ENCODE assay signal across 9 mouse cellular contexts in genomic region chr11:108961651-108962065, GRCm38 (mm10). TPM values are rescaled to one million over a fixed set of nuclear protein-coding genes. Genes with fewer than 3 reads are reported as not detected.
DNase-seq lines count a peak whose midpoint lies in the region; ATAC-seq lines count a peak whose summit lies in the region.
"Had no signal": no experiment of that assay in that cellular context is flagged by ENCODE, and none has a peak within 500 bp of the region (broad histone marks: within the 10 kb centered on the region; RNA-seq: fewer than 3 reads in every experiment).

No protein-coding gene starts in this region.

- ATAC-seq in heart, embryonic 11.5 days (replicated peaks; ENCODE audit: insufficient number of reproducible peaks, low FRiP score, low TSS enrichment) = no peak
- ATAC-seq in intestine, embryonic 15.5 days = no peak
- ATAC-seq in midbrain, embryonic 14.5 days (ENCODE audit: low FRiP score, low TSS enrichment) = no peak; the same call in 1 of the 2 replicates
- no peak for ATAC-seq in cerebellum, adult (ENCODE audit: insufficient number of reproducible peaks, low FRiP score, low TSS enrichment)

- H3K9me3 ChIP-seq in heart, embryonic 11.5 days (replicated peaks; ENCODE audit: control insufficient read depth, low read length) = no peaks in the 10 kb centered on the region
- no peaks in the 10 kb centered on the region for H3K9me3 ChIP-seq in embryonic facial prominence, embryonic 10.5 days
- H3K9me3 ChIP-seq in intestine, embryonic 15.5 days = no peaks in the 10 kb centered on the region
- no peaks in the 10 kb centered on the region for H3K9me3 ChIP-seq in midbrain, embryonic 14.5 days (ENCODE audit: control insufficient read depth, low read length)

- peaks cover 6% of the 10 kb centered on the region for H3K4me1 ChIP-seq in heart, embryonic 11.5 days (ENCODE audit: control insufficient read depth, insufficient read depth, low read length)
- peaks cover 24% of the 10 kb centered on the region for H3K4me1 ChIP-seq in embryonic facial prominence, embryonic 10.5 days
- H3K4me1 ChIP-seq in intestine, embryonic 15.5 days (replicated peaks) = peaks cover 8% of the 10 kb centered on the region; the same call in 1 of the 2 replicates
- peaks cover 10% of the 10 kb centered on the region; the same call in 1 of the 2 replicates for H3K4me1 ChIP-seq in midbrain, embryonic 14.5 days (ENCODE audit: control insufficient read depth, insufficient read depth, low read length)

- H3K4me3 ChIP-seq in heart, embryonic 11.5 days (ENCODE audit: low read depth, low read length) = no peak overlapping the region
- peak overlapping the region; percentile 33 for H3K4me3 ChIP-seq in embryonic facial prominence, embryonic 10.5 days
- H3K4me3 ChIP-seq in intestine, embryonic 15.5 days (replicated peaks) = no peak overlapping the region
- H3K4me3 ChIP-seq in midbrain, embryonic 14.5 days (replicated peaks; ENCODE audit: low read depth, low read length) = no peak overlapping the region

- peak overlapping the region; percentile 48 for H3K4me2 ChIP-seq in heart, embryonic 11.5 days
- H3K4me2 ChIP-seq in intestine, embryonic 15.5 days (replicated peaks) = 0 out of 2 replicates have a peak overlapping the region, but pooled peaks have one; percentile 11
- H3K4me2 ChIP-seq in midbrain, embryonic 14.5 days (ENCODE audit: low read length) = peak overlapping the region; percentile 32

- DNase-seq in heart, postnatal 10 days = no peak
- peak; percentile 43 for DNase-seq in embryonic facial prominence, embryonic 10.5 days (ENCODE audit: low spot score)
- DNase-seq in midbrain, embryonic 14.5 days = peak; percentile 64
- no peak for DNase-seq in right cerebral cortex, postnatal 14 days
- no peak for DNase-seq in adrenal gland, adult 8-10 months
- DNase-seq: B cell, adult 2 months had no signal

- H3K27me3 ChIP-seq in heart, embryonic 11.5 days (ENCODE audit: control insufficient read depth, insufficient read depth, low read length) = no peaks in the 10 kb centered on the region; the same call in 1 of the 2 replicates
- no peaks in the 10 kb centered on the region for H3K27me3 ChIP-seq in embryonic facial prominence, embryonic 10.5 days (replicated peaks; ENCODE audit: low read depth, poor library complexity, severe bottlenecking)
- H3K27me3 ChIP-seq in intestine, embryonic 15.5 days (replicated peaks) = no peaks in the 10 kb centered on the region
- H3K27me3 ChIP-seq in midbrain, embryonic 14.5 days (ENCODE audit: control insufficient read depth, insufficient read depth, low read length) = no peaks in the 10 kb centered on the region

- H3K9ac ChIP-seq in heart, embryonic 11.5 days (ENCODE audit: low read depth, low read length) = 0 out of 2 replicates have a peak overlapping the region, but pooled peaks have one; percentile 34
- no peak overlapping the region for H3K9ac ChIP-seq in intestine, embryonic 15.5 days
- H3K9ac ChIP-seq in midbrain, embryonic 14.5 days (replicated peaks; ENCODE audit: low read length) = no peak overlapping the region

- H3K36me3 ChIP-seq in heart, embryonic 11.5 days (ENCODE audit: control insufficient read depth, insufficient read depth, low read length) = no peaks in the 10 kb centered on the region
- no peaks in the 10 kb centered on the region for H3K36me3 ChIP-seq in embryonic facial prominence, embryonic 10.5 days (replicated peaks)
- no peaks in the 10 kb centered on the region for H3K36me3 ChIP-seq in intestine, embryonic 15.5 days
- H3K36me3 ChIP-seq in midbrain, embryonic 14.5 days (ENCODE audit: control insufficient read depth, insufficient read depth, low read length) = no peaks in the 10 kb centered on the region

- H3K27ac ChIP-seq in heart, embryonic 11.5 days (ENCODE audit: low read depth, low read length) = no peak overlapping the region
- peak overlapping the region; percentile 63; the same call in 1 of the 2 replicates for H3K27ac ChIP-seq in embryonic facial prominence, embryonic 10.5 days (replicated peaks)
- H3K27ac ChIP-seq in intestine, embryonic 15.5 days = no peak overlapping the region
- H3K27ac ChIP-seq in midbrain, embryonic 14.5 days (replicated peaks; ENCODE audit: low read depth, low read length) = no peak overlapping the region

- intact Hi-C loops in heart, postnatal 10 days (cut with DNase I) = no loop called here

- WGBS in heart, embryonic 11.5 days (ENCODE audit: insufficient replicate concordance) = 7% methylated on average over 11 of the region's 11 CpGs
- 2% methylated on average over 11 of the region's 11 CpGs for WGBS in embryonic facial prominence, embryonic 10.5 days
- WGBS in intestine, embryonic 15.5 days = 11% methylated on average over 11 of the region's 11 CpGs
- 5% methylated on average over 11 of the region's 11 CpGs for WGBS in midbrain, embryonic 14.5 days

RNA-seq across cellular contexts. Expression of gene Axin2, which starts 41.5 kb away (rescaled TPM):
- 2.9 and 3.0 TPM in 2 replicates for polyA plus RNA-seq in heart, embryonic 11.5 days (2014; fragmentation: Nextera tagmentation; extraction: Ambion mirVana)
- total RNA-seq in heart, postnatal 10 days (2021) = 1 to 10 TPM; 5.4 to 6.0 TPM
- polyA plus RNA-seq in embryonic facial prominence, embryonic 10.5 days (2016; fragmentation: Nextera tagmentation; extraction: Ambion mirVana) = 12.7 and 15.3 TPM in 2 replicates
- polyA plus RNA-seq in intestine, embryonic 15.5 days (2015; fragmentation: Nextera tagmentation; extraction: Ambion mirVana) = 4.7 and 5.4 TPM in 2 replicates
- polyA plus RNA-seq in midbrain, embryonic 14.5 days (2014; fragmentation: Nextera tagmentation; extraction: Ambion mirVana) = 14.1 and 19.4 TPM in 2 replicates
- total RNA-seq in adrenal gland, adult 8-10 months (2022) = 10 to 100 TPM; 42.3 to 93.1 (median 66.6) TPM

Comparison
In these comparisons a context has a peak if more than half of its experiments do, and no peak if none do; other contexts are left out.
1. DNase-seq: peak in embryonic facial prominence, embryonic 10.5 days (single experiment) and midbrain, embryonic 14.5 days (single experiment); none in heart, postnatal 10 days (0 of 2), right cerebral cortex, postnatal 14 days (single experiment) and adrenal gland, adult 8-10 months (single experiment).
2. Peak in every context shown above with its lines, with median percentiles within 50 percentile points of each other: H3K4me2 ChIP-seq.